Comparison of ENCODE assay signal across 9 mouse cellular contexts in the genomic region with DNA sequence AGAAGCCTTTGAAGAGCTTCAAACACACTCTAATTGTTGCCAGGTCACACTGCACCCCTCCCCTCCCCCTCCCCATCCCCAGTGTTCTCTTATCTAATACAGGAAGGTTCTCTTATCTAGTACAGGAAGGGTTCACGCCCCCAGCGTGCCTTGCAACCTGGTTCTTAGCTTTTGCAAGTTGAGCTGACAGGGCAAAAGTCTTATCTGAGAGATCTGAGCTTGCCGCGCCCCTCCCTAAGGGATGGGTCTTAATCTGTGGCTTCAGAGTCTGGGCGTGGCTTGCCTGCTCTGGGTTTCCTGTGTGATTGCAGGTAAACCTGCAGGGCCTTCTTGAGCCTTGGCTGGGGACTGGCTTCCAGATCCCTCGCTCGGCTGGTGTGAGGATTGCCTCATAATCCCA. TPM values are rescaled to one million over a fixed set of nuclear protein-coding genes. Genes with fewer than 3 reads are reported as not detected.
DNase-seq lines count a peak whose midpoint lies in the region; ATAC-seq and TF ChIP-seq lines count a peak whose summit lies in the region.
"Had no signal": no experiment of that assay in that cellular context is flagged by ENCODE, and none has a peak within 500 bp of the region (broad histone marks: within the 10 kb centered on the region; RNA-seq: fewer than 3 reads in every experiment).

No protein-coding gene starts in this region.

- peaks cover 3% of the 10 kb centered on the region; the same call in 1 of the 2 replicates for H3K27me3 ChIP-seq in kidney, embryonic 14.5 days (ENCODE audit: control insufficient read depth, insufficient read depth, low read length)
- H3K27me3 ChIP-seq in embryonic facial prominence, embryonic 12.5 days = peaks cover 8% of the 10 kb centered on the region
- 0 out of 2 replicates have a peak, but pooled peaks cover 2% of the 10 kb centered on the region for H3K27me3 ChIP-seq in liver, postnatal 0 days (ENCODE audit: insufficient read depth, low read length)
- H3K27me3 ChIP-seq in thymus, adult 2 months (ENCODE audit: control insufficient read depth, insufficient read depth, low read length) = peaks cover 3% of the 10 kb centered on the region; the same call in 1 of the 2 replicates
- peaks cover 14% of the 10 kb centered on the region; the same call in 1 of the 2 replicates for H3K27me3 ChIP-seq in hindbrain, embryonic 14.5 days (ENCODE audit: control insufficient read depth, insufficient read depth, low read length)

- H3K9me3 ChIP-seq in kidney, embryonic 14.5 days (ENCODE audit: control insufficient read depth, low read length) = no peaks in the 10 kb centered on the region
- no peaks in the 10 kb centered on the region for H3K9me3 ChIP-seq in embryonic facial prominence, embryonic 12.5 days
- H3K9me3 ChIP-seq in liver, postnatal 0 days (ENCODE audit: low read length) = no peaks in the 10 kb centered on the region
- H3K9me3 ChIP-seq in hindbrain, embryonic 14.5 days (ENCODE audit: control insufficient read depth, low read length) = no peaks in the 10 kb centered on the region

- H3K36me3 ChIP-seq in kidney, embryonic 14.5 days (ENCODE audit: control insufficient read depth, insufficient read depth, low read length) = no peaks in the 10 kb centered on the region
- H3K36me3 ChIP-seq in embryonic facial prominence, embryonic 12.5 days = no peaks in the 10 kb centered on the region
- H3K36me3 ChIP-seq in liver, postnatal 0 days (replicated peaks; ENCODE audit: insufficient read depth, low read length) = no peaks in the 10 kb centered on the region
- H3K36me3 ChIP-seq in thymus, adult 2 months (ENCODE audit: control insufficient read depth, insufficient read depth, low read length) = no peaks in the 10 kb centered on the region
- no peaks in the 10 kb centered on the region for H3K36me3 ChIP-seq in hindbrain, embryonic 14.5 days (replicated peaks; ENCODE audit: control insufficient read depth, insufficient read depth)

- peaks cover 14% of the 10 kb centered on the region for H3K4me1 ChIP-seq in kidney, embryonic 14.5 days (ENCODE audit: control insufficient read depth, insufficient read depth, low read length)
- H3K4me1 ChIP-seq in embryonic facial prominence, embryonic 12.5 days = peaks cover 10% of the 10 kb centered on the region
- peaks cover 11% of the 10 kb centered on the region for H3K4me1 ChIP-seq in liver, postnatal 0 days (ENCODE audit: insufficient read depth)
- peaks cover 27% of the 10 kb centered on the region for H3K4me1 ChIP-seq in thymus, adult 2 months (replicated peaks; ENCODE audit: control insufficient read depth, insufficient read depth, low read length)
- no peaks in the 10 kb centered on the region for H3K4me1 ChIP-seq in hindbrain, embryonic 14.5 days (replicated peaks; ENCODE audit: control insufficient read depth, insufficient read depth, low read length)

- peak overlapping the region; percentile 50 for H3K4me2 ChIP-seq in kidney, embryonic 14.5 days (replicated peaks; ENCODE audit: low read depth, low read length)
- peak overlapping the region; percentile 44 for H3K4me2 ChIP-seq in embryonic facial prominence, embryonic 12.5 days (replicated peaks)
- H3K4me2 ChIP-seq in liver, postnatal 0 days (ENCODE audit: low read depth, low read length) = peak overlapping the region; percentile 62
- no peak overlapping the region for H3K4me2 ChIP-seq in hindbrain, embryonic 14.5 days (replicated peaks)

- ATAC-seq in kidney, embryonic 14.5 days (ENCODE audit: low FRiP score, low TSS enrichment) = no peak
- ATAC-seq in embryonic facial prominence, embryonic 12.5 days (ENCODE audit: insufficient number of reproducible peaks, insufficient read depth, low FRiP score, low TSS enrichment) = no peak
- no peak for ATAC-seq in liver, postnatal 0 days
- no peak for ATAC-seq in hindbrain, embryonic 14.5 days (ENCODE audit: low FRiP score)
- ATAC-seq: midbrain, embryonic 16.5 days had no signal

- H3K27ac ChIP-seq in kidney, embryonic 14.5 days (ENCODE audit: low read depth, low read length) = no peak overlapping the region
- H3K27ac ChIP-seq in embryonic facial prominence, embryonic 12.5 days = no peak overlapping the region
- H3K27ac ChIP-seq in liver, postnatal 0 days (ENCODE audit: low read depth) = no peak overlapping the region
- H3K27ac ChIP-seq in thymus, adult 2 months (ENCODE audit: control insufficient read depth, insufficient read depth, low read length) = no peak overlapping the region
- no peak overlapping the region for H3K27ac ChIP-seq in hindbrain, embryonic 14.5 days

- no peak for DNase-seq in kidney, postnatal 4 days
- DNase-seq in liver, postnatal 0 days = no peak
- peak; percentile 86 for DNase-seq in thymus, adult 2 months
- DNase-seq in left cerebral cortex, adult 18-20 months (ENCODE audit: low spot score in 2 of 2) = no peak
- no peak for DNase-seq in gastrocnemius, postnatal 10 days
- DNase-seq in hindbrain, embryonic 14.5 days (ENCODE audit: low spot score) = no peak

- no peak for TF ChIP-seq EP300 in liver, postnatal 0 days (IDR thresholded peaks at IDR 0.05; ENCODE audit: low read depth)

- no peak overlapping the region for H3K4me3 ChIP-seq in kidney, embryonic 14.5 days (ENCODE audit: low read length)
- H3K4me3 ChIP-seq in embryonic facial prominence, embryonic 12.5 days = no peak overlapping the region
- no peak overlapping the region for H3K4me3 ChIP-seq in liver, postnatal 0 days (ENCODE audit: low read depth, low read length)
- H3K4me3 ChIP-seq in thymus, adult 2 months (ENCODE audit: control insufficient read depth, insufficient read depth, low read length) = no peak overlapping the region
- no peak overlapping the region for H3K4me3 ChIP-seq in hindbrain, embryonic 14.5 days (replicated peaks; ENCODE audit: low read length)

- H3K9ac ChIP-seq in kidney, embryonic 14.5 days (ENCODE audit: low read depth, low read length) = no peak overlapping the region
- H3K9ac ChIP-seq in embryonic facial prominence, embryonic 12.5 days = no peak overlapping the region
- no peak overlapping the region for H3K9ac ChIP-seq in liver, postnatal 0 days (replicated peaks)
- no peak overlapping the region for H3K9ac ChIP-seq in hindbrain, embryonic 14.5 days

- WGBS in kidney, embryonic 14.5 days = 24% methylated on average over 7 of the region's 7 CpGs
- WGBS in embryonic facial prominence, embryonic 12.5 days = 23% methylated on average over 7 of the region's 7 CpGs
- WGBS in liver, postnatal 0 days (ENCODE audit: insufficient replicate concordance) = 10% methylated on average over 7 of the region's 7 CpGs
- 7% methylated on average over 7 of the region's 7 CpGs for WGBS in thymus, adult 2 months
- WGBS in hindbrain, embryonic 14.5 days = 37% methylated on average over 7 of the region's 7 CpGs

- TF ChIP-seq CTCF in liver, postnatal 0 days (IDR thresholded peaks at IDR 0.05; ENCODE audit: low read depth) = no peak
- no peak for TF ChIP-seq CTCF in thymus, adult 2 months (IDR thresholded peaks at IDR 0.05; ENCODE audit: borderline replicate concordance, control insufficient read depth, extremely low read depth, insufficient read depth, low read length, poor library complexity)

- no peak for TF ChIP-seq POLR2A in thymus, adult 2 months (IDR thresholded peaks at IDR 0.05; ENCODE audit: control insufficient read depth, extremely low read depth, insufficient read depth, low read length, poor library complexity)

RNA-seq across cellular contexts. Expression of a gene that starts 9.2 kb away (rescaled TPM):
- polyA plus RNA-seq in kidney, embryonic 14.5 days (2014; fragmentation: Nextera tagmentation; extraction: Ambion mirVana) = 8.0 and 11.5 TPM in 2 replicates
- 15.1 and 17.5 TPM in 2 replicates for polyA plus RNA-seq in embryonic facial prominence, embryonic 12.5 days (2016; fragmentation: Nextera tagmentation; extraction: Ambion mirVana)
- polyA plus RNA-seq in liver, postnatal 0 days (2015; fragmentation: Nextera tagmentation; extraction: Ambion mirVana) = 0.47 and 0.63 TPM in 2 replicates
- polyA plus RNA-seq in thymus, adult 2 months (2012; rRNA removed) = 16.5 and 17.0 TPM in 2 replicates
- 10 to 100 TPM; 35.0 to 35.3 TPM for total RNA-seq in left cerebral cortex, adult 18-20 months (2021)
- 10 to 100 TPM; 10.8 to 18.6 TPM for total RNA-seq in gastrocnemius, postnatal 10 days (2021)
- polyA plus RNA-seq in hindbrain, embryonic 14.5 days (2014; fragmentation: Nextera tagmentation; extraction: Ambion mirVana) = 9.0 and 11.7 TPM in 2 replicates
